Mouse (Mus musculus) C2C12 (cell line): ENCODE measurements at regions not wholly inside any gene's neighbourhood (a gene's known extent, or its start where the extent isn't known, plus 50 kb on each side); places are given as distances from the start of the nearest gene placed in this dataset.
A peak's percentile ranks its signal among the peaks of the same experiment; 100 is the strongest.

ENCODE experiments used
- H3K27me3 ChIP-seq: one replicate; pipeline ENCODE4 v1.6.1; 2011; ENCODE audit not compliant: control insufficient read depth, insufficient read depth, insufficient read length
- H3K36me3 ChIP-seq: one replicate; pipeline ENCODE4 v1.6.1; 2011; ENCODE audit not compliant: control insufficient read depth, insufficient read depth
- H3K4me3 ChIP-seq: one replicate; pipeline ENCODE4 v1.5.1; 2011; ENCODE audit warnings: mild to moderate bottlenecking, control low read depth; ENCODE audit not compliant: poor library complexity, insufficient read depth, severe bottlenecking
- H3K79me2 ChIP-seq: one replicate; pipeline ENCODE4 v1.6.1; 2011; ENCODE audit not compliant: control insufficient read depth, insufficient read depth
- H3K79me3 ChIP-seq: one replicate; pipeline ENCODE4 v1.6.1; 2011; ENCODE audit warnings: low read depth, control low read depth
- H3ac ChIP-seq: one replicate; pipeline ENCODE3; 2011; ENCODE audit warnings: low read depth; ENCODE audit not compliant: control insufficient read depth, insufficient read length
- CEBPB ChIP-seq: IDR thresholded peaks from one replicate; pipeline ENCODE4 v1.6.1; 2011; ENCODE audit warnings: low read depth, mild to moderate bottlenecking, control low read depth, moderate library complexity
- CTCF ChIP-seq: IDR thresholded peaks from one replicate; pipeline ENCODE4 v1.5.1; 2011; ENCODE audit not compliant: control insufficient read depth, insufficient read depth, insufficient read length
- FOSL1 ChIP-seq: IDR thresholded peaks from one replicate; pipeline ENCODE4 v1.8.0; 2011; ENCODE audit warnings: mild to moderate bottlenecking, low read length; ENCODE audit not compliant: poor library complexity, insufficient read depth, severe bottlenecking
- MAX ChIP-seq: IDR thresholded peaks from one replicate; pipeline ENCODE4 v1.6.1; 2011; ENCODE audit warnings: mild to moderate bottlenecking, control low read depth
- MYOD1 ChIP-seq: IDR thresholded peaks from one replicate; pipeline ENCODE4 v1.6.1; 2011; ENCODE audit warnings: low read depth; ENCODE audit not compliant: control insufficient read depth, insufficient read length
- MYOG ChIP-seq: IDR thresholded peaks from one replicate; pipeline ENCODE4 v1.6.1; 2011; ENCODE audit not compliant: control insufficient read depth, insufficient read length; ENCODE audit errors: extremely low read depth
- USF1 ChIP-seq: IDR thresholded peaks from one replicate; pipeline ENCODE4 v1.6.1; 2011; ENCODE audit warnings: low read depth, mild to moderate bottlenecking, control low read depth, moderate library complexity

DNA sequence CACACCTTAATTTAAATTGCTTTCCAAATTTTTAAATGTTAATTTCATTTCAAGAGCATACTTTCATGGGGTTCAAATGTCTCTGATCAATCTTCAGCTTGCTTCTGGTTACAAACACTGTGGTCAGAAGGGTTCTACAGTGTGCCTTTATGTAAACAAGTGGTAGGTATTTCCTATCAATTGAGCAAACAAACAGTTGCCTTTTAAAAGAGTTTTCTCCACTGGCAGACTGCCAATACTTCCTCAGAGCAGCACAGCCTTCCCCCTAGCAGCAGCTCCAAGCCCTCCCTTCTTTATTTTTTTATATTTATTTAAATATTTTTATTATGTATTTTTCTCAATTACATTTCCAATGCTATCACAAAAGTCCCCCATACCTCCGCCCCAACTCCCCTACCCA, 977.8 kb downstream of the Fstl5 start:
- TF ChIP-seq MYOD1, result no peak
- Histone ChIP-seq H3K79me3 (no peaks in the 10 kb centered on the region), H3K36me3 (no peaks in the 10 kb centered on the region), H3K4me3 (no peak overlapping the region), H3K79me2 (no peaks in the 10 kb centered on the region), H3ac (no peak overlapping the region), H3K27me3 (no peaks in the 10 kb centered on the region)

DNA sequence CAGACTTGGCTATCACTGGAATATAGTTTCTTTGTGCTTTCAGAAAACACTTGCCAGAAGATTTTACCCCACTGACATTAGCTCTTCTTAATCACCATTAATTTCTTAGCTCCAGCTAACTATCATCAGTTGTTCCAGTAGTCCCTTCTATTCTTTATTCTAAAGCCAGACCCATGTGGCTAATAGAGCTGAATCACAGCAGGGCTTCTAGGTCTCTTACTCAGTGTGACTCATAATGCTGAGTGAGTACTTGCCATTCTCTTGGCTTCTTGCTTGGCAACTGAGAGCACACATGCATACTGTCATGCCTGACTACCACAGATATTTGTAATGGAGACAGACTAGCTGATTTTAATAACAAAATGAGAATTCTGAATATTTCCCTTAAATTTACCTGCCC, 1001.0 kb downstream of the Fstl5 start:
- H3K27me3 ChIP-seq, result no peaks in the 10 kb centered on the region
- no peaks in the 10 kb centered on the region for H3K79me3 ChIP-seq
- peak; percentile 67 for TF ChIP-seq FOSL1
- no peak for TF ChIP-seq USF1
- peak; percentile 32 for TF ChIP-seq MAX
- no peaks in the 10 kb centered on the region for H3K79me2 ChIP-seq
- no peak overlapping the region for H3K4me3 ChIP-seq
- H3ac ChIP-seq, result no peak overlapping the region
- no peaks in the 10 kb centered on the region for H3K36me3 ChIP-seq

GRCm38 (mm10) chr3:77091812-77092211, 1017.7 kb downstream of the Fstl5 start:
- Histone ChIP-seq H3K4me3 (no peak overlapping the region), H3ac (no peak overlapping the region), H3K27me3 (no peaks in the 10 kb centered on the region), H3K79me3 (no peaks in the 10 kb centered on the region), H3K36me3 (no peaks in the 10 kb centered on the region), H3K79me2 (no peaks in the 10 kb centered on the region)
- TF ChIP-seq CEBPB, result no peak
- TF ChIP-seq CTCF, result no peak
- no peak for TF ChIP-seq MYOD1

DNA sequence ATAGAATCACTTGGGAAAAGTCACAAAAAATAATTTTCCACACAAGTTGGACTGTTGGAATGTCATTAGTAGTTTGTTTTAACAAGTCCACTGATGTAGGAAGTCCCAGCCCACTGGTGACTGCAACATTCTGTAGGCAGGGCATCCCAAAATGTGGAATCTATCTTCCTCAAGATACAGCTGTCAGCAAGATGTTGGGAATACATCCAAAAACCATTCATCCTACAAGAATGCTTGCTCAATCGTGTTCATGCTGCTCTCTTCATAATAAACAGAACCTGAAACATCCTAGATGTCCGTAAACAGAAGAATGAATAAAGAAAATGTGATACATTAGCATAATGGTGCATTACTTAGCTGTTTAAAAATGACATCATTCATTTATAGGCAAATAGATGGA, 1038.9 kb downstream of the Fstl5 start:
- Histone ChIP-seq H3ac (no peak overlapping the region), H3K27me3 (no peaks in the 10 kb centered on the region), H3K36me3 (no peaks in the 10 kb centered on the region), H3K79me2 (no peaks in the 10 kb centered on the region), H3K79me3 (no peaks in the 10 kb centered on the region), H3K4me3 (no peak overlapping the region)
- TF ChIP-seq MYOG (no peak), CEBPB (peak; percentile 43)

DNA sequence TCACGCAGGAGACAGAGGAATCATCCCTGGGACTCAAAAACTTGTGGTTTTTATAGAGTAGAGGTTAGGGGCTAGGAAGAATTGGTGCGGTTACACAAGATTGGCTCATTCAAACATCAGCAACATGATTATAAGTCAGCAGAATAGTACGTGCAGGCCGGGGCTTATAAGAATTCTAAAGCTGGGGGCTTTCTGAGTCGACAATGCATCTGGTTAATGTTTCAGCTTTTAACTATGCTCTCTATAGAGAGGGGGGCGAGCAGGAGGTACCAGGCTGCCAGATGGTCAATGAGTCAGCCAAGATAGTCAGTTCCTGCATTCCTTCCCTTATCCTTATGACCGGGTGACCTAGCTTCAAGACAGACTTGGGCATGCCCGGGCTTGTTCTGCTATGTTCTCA, 1046.5 kb downstream of the Fstl5 start:
- no peak overlapping the region for H3ac ChIP-seq
- no peaks in the 10 kb centered on the region for H3K79me3 ChIP-seq
- H3K4me3 ChIP-seq, result no peak overlapping the region
- H3K79me2 ChIP-seq, result no peaks in the 10 kb centered on the region
- no peak for TF ChIP-seq USF1
- no peak for TF ChIP-seq MYOD1
- TF ChIP-seq MYOG, result no peak
- TF ChIP-seq MAX, result no peak
- TF ChIP-seq FOSL1, result no peak
- no peak for TF ChIP-seq CEBPB
- TF ChIP-seq CTCF, result no peak
- no peaks in the 10 kb centered on the region for H3K27me3 ChIP-seq
- H3K36me3 ChIP-seq, result no peaks in the 10 kb centered on the region

DNA sequence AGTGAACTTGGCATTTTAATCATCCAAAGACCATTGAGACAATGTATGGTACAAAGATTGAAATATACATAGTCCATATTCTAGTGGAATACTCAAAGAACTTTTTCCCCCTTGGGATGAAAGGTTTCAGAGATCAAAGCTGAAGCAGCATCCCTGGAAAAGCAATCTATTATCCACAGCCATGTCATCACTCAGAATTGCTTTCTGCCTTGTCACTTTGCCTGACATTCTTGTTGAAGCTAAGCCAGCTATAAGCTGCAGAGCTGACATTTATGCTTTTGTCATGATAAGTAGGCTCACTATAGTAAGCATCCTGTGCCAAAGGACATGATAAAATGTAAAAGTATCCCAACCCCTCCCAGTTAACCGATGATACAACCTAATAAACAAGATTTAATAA, 1077.6 kb downstream of the Fstl5 start:
- Histone ChIP-seq H3K27me3 (no peaks in the 10 kb centered on the region), H3ac (no peak overlapping the region), H3K36me3 (no peaks in the 10 kb centered on the region), H3K79me2 (no peaks in the 10 kb centered on the region), H3K4me3 (no peak overlapping the region), H3K79me3 (no peaks in the 10 kb centered on the region)
- TF ChIP-seq MYOD1 (no peak), MAX (no peak), MYOG (no peak), FOSL1 (no peak), CEBPB (no peak), CTCF (no peak), USF1 (no peak)

- Histone ChIP-seq H3ac (no peak overlapping the region), H3K79me3 (no peaks in the 10 kb centered on the region), H3K27me3 (no peaks in the 10 kb centered on the region), H3K79me2 (no peaks in the 10 kb centered on the region), H3K4me3 (no peak overlapping the region), H3K36me3 (no peaks in the 10 kb centered on the region)
- TF ChIP-seq MAX, result no peak
- no peak for TF ChIP-seq MYOD1
- TF ChIP-seq MYOG, result no peak
- no peak for TF ChIP-seq USF1
- no peak for TF ChIP-seq FOSL1
These were observed 1123.8 kb downstream of the Fstl5 start for GRCm38 (mm10) chr3:77197828-77198227.
